Mouse (Mus musculus): Measurements from ENCODE around the gene Fut7. TPM values are rescaled to one million over a fixed set of nuclear protein-coding genes. Genes with fewer than 3 reads are reported as not detected.
A peak's percentile ranks its signal among the peaks of the same experiment; 100 is the strongest.

Fut7 gene
- polyA plus RNA-seq, 1 experiment: not detected

GRCm38 (mm10) chr2:25417426-25417825, 5.6 kb upstream of the Fut7 start:
- WGBS: 45% methylated on average over 3 of the region's 3 CpGs
- Histone ChIP-seq H3K4me3 (ENCODE audit: insufficient read depth, low read depth, low read length) (no peak overlapping the region), H3K4me1 (ENCODE audit: control insufficient read depth, insufficient read depth, low read length) (peaks cover 5% of the 10 kb centered on the region), H3K27ac (ENCODE audit: insufficient read depth, low read depth, low read length) (no peak overlapping the region)
- no peak for TF ChIP-seq CTCF (IDR thresholded peaks at IDR 0.05; ENCODE audit: insufficient read depth, low read depth, low read length)
- no peak for TF ChIP-seq POLR2A (IDR thresholded peaks at IDR 0.05; ENCODE audit: insufficient read depth, low read depth, low read length)

- WGBS: 22% methylated on average over 3 of the region's 3 CpGs
- no peak overlapping the region for H3K4me3 ChIP-seq (ENCODE audit: insufficient read depth, low read depth, low read length)
Observed at GRCm38 (mm10) chr2:25421896-25422295, 1.2 kb upstream of the Fut7 start.

GRCm38 (mm10) chr2:25423626-25424025, 559 bp downstream of the Fut7 start:
- no peak for TF ChIP-seq POLR2A (IDR thresholded peaks at IDR 0.05; ENCODE audit: insufficient read depth, low read depth, low read length)
- TF ChIP-seq CTCF (IDR thresholded peaks at IDR 0.05; ENCODE audit: insufficient read depth, low read depth, low read length): no peak

More at GRCm38 (mm10) chr2:25421896-25422295, 1.2 kb upstream of the Fut7 start:
- TF ChIP-seq POLR2A (IDR thresholded peaks at IDR 0.05; ENCODE audit: insufficient read depth, low read depth, low read length): no peak
- TF ChIP-seq CTCF (IDR thresholded peaks at IDR 0.05; ENCODE audit: insufficient read depth, low read depth, low read length): no peak
- Histone ChIP-seq H3K27ac (ENCODE audit: insufficient read depth, low read depth, low read length) (no peak overlapping the region), H3K4me1 (ENCODE audit: control insufficient read depth, insufficient read depth, low read length) (peaks cover 5% of the 10 kb centered on the region)

GRCm38 (mm10) chr2:25425481-25425880, 2.4 kb downstream of the Fut7 start:
- TF ChIP-seq POLR2A (IDR thresholded peaks at IDR 0.05; ENCODE audit: insufficient read depth, low read depth, low read length) (no peak), CTCF (IDR thresholded peaks at IDR 0.05; ENCODE audit: insufficient read depth, low read depth, low read length) (no peak)
- H3K27ac ChIP-seq (ENCODE audit: insufficient read depth, low read depth, low read length): no peak overlapping the region
- peaks cover 20% of the 10 kb centered on the region for H3K4me1 ChIP-seq (ENCODE audit: control insufficient read depth, insufficient read depth, low read length)
- 57% methylated on average over 27 of the region's 27 CpGs for WGBS
- H3K4me3 ChIP-seq (ENCODE audit: insufficient read depth, low read depth, low read length): no peak overlapping the region

More at GRCm38 (mm10) chr2:25423626-25424025, 559 bp downstream of the Fut7 start:
- 83% methylated on average over 1 of the region's 1 CpGs for WGBS
- H3K27ac ChIP-seq (ENCODE audit: insufficient read depth, low read depth, low read length): no peak overlapping the region
- H3K4me3 ChIP-seq (ENCODE audit: insufficient read depth, low read depth, low read length): no peak overlapping the region
- H3K4me1 ChIP-seq (ENCODE audit: control insufficient read depth, insufficient read depth, low read length): peaks cover 5% of the 10 kb centered on the region

GRCm38 (mm10) chr2:25426721-25427191, 3.7 kb downstream of the Fut7 start:
- Histone ChIP-seq H3K4me1 (ENCODE audit: control insufficient read depth, insufficient read depth, low read length) (peaks cover 32% of the 10 kb centered on the region), H3K27ac (ENCODE audit: insufficient read depth, low read depth, low read length) (no peak overlapping the region), H3K4me3 (ENCODE audit: insufficient read depth, low read depth, low read length) (no peak overlapping the region)
- TF ChIP-seq POLR2A (IDR thresholded peaks at IDR 0.05; ENCODE audit: insufficient read depth, low read depth, low read length): no peak
- peak; percentile 37; the same call in 1 of the 2 replicates for TF ChIP-seq CTCF (IDR thresholded peaks at IDR 0.05; ENCODE audit: insufficient read depth, low read depth, low read length)
- WGBS: 34% methylated on average over 5 of the region's 5 CpGs

- TF ChIP-seq POLR2A (IDR thresholded peaks at IDR 0.05; ENCODE audit: insufficient read depth, low read depth, low read length) (no peak), CTCF (IDR thresholded peaks at IDR 0.05; ENCODE audit: insufficient read depth, low read depth, low read length) (no peak)
- 92% methylated on average over 5 of the region's 5 CpGs for WGBS
- Histone ChIP-seq H3K4me1 (ENCODE audit: control insufficient read depth, insufficient read depth, low read length) (peaks cover 35% of the 10 kb centered on the region), H3K4me3 (ENCODE audit: insufficient read depth, low read depth, low read length) (no peak overlapping the region), H3K27ac (ENCODE audit: insufficient read depth, low read depth, low read length) (no peak overlapping the region)
Observed at GRCm38 (mm10) chr2:25427256-25427655, 4.2 kb downstream of the Fut7 start.

GRCm38 (mm10) chr2:25428442-25429236, 5.6 kb downstream of the Fut7 start, which contains the start of gene Abca2:
Gene Abca2, plus strand, starts transcription at chr2:25428703.
- Histone ChIP-seq H3K27ac (ENCODE audit: insufficient read depth, low read depth, low read length) (peak within 1 kb of the TSS; percentile 75), H3K4me3 (ENCODE audit: insufficient read depth, low read depth, low read length) (peak within 1 kb of the TSS; percentile 85), H3K4me1 (ENCODE audit: control insufficient read depth, insufficient read depth, low read length) (peaks cover 36% of the 10 kb centered on the region)
- under 1% methylated on average over 88 of the region's 89 CpGs for WGBS
- TF ChIP-seq CTCF (IDR thresholded peaks at IDR 0.05; ENCODE audit: insufficient read depth, low read depth, low read length): peak; percentile 93
- peak; percentile 40 for TF ChIP-seq POLR2A (IDR thresholded peaks at IDR 0.05; ENCODE audit: insufficient read depth, low read depth, low read length)

GRCm38 (mm10) chr2:25429435-25430180, 6.5 kb downstream of the Fut7 start:
- H3K27ac ChIP-seq (ENCODE audit: insufficient read depth, low read depth, low read length): peak overlapping the region; percentile 75; the same call in 1 of the 2 replicates
- 22% methylated on average over 5 of the region's 5 CpGs for WGBS

More at GRCm38 (mm10) chr2:25429435-25430180, 6.5 kb downstream of the Fut7 start:
- H3K4me1 ChIP-seq (ENCODE audit: control insufficient read depth, insufficient read depth, low read length): peaks cover 36% of the 10 kb centered on the region
- H3K4me3 ChIP-seq (ENCODE audit: insufficient read depth, low read depth, low read length): peak overlapping the region; percentile 85
- 0 out of 2 replicates have a peak, but pooled peaks have one; percentile 9 for TF ChIP-seq CTCF (IDR thresholded peaks at IDR 0.05; ENCODE audit: insufficient read depth, low read depth, low read length)
- no peak for TF ChIP-seq POLR2A (IDR thresholded peaks at IDR 0.05; ENCODE audit: insufficient read depth, low read depth, low read length)

All from olfactory bulb, adult 2 months (tissue).